Mouse (Mus musculus) skeletal muscle tissue, adult 2 months (tissue): Measurements from ENCODE around the gene Mapk1ip1l.
A peak's percentile ranks its signal among the peaks of the same experiment; 100 is the strongest.
"Not testable (repeated sequence)": the region's sequence is repeated elsewhere in the genome, so short reads cannot be mapped to it uniquely, and the experiment has no call there.

ENCODE experiments used
- DNase-seq: peaks from one replicate; pipeline ENCODE4 v3.0.0-alpha.2; 2012; ENCODE audit warnings: low read depth, low spot score

The Mapk1ip1l gene

GRCm38 (mm10) chr14:47304814-47305405, 6.8 kb downstream of the Mapk1ip1l start:
- DNase-seq, result no peak

- no peak for DNase-seq
Measured at GRCm38 (mm10) chr14:47305933-47306332, 7.9 kb downstream of the Mapk1ip1l start.

GRCm38 (mm10) chr14:47307669-47308068, 9.6 kb downstream of the Mapk1ip1l start:
- DNase-seq, result no peak

- DNase-seq, result no peak
Measured at GRCm38 (mm10) chr14:47309061-47309460, 11.0 kb downstream of the Mapk1ip1l start.

GRCm38 (mm10) chr14:47310342-47311181, 12.5 kb downstream of the Mapk1ip1l start:
- no peak for DNase-seq

- DNase-seq, result no peak
Measured at GRCm38 (mm10) chr14:47319362-47319761, 21.3 kb downstream of the Mapk1ip1l start.

- DNase-seq, result not testable (repeated sequence)
Measured at GRCm38 (mm10) chr14:47321581-47321980, 23.5 kb downstream of the Mapk1ip1l start.

GRCm38 (mm10) chr14:47325965-47326761, 28.1 kb downstream of the Mapk1ip1l start:
- no peak for DNase-seq

GRCm38 (mm10) chr14:47327347-47327746, 29.3 kb downstream of the Mapk1ip1l start:
- no peak for DNase-seq

GRCm38 (mm10) chr14:47331920-47332319, 33.9 kb downstream of the Mapk1ip1l start:
- no peak for DNase-seq

GRCm38 (mm10) chr14:47334819-47335218, 36.8 kb downstream of the Mapk1ip1l start:
- DNase-seq, result peak; percentile 28

GRCm38 (mm10) chr14:47335300-47335699, 37.2 kb downstream of the Mapk1ip1l start:
- DNase-seq, result no peak

GRCm38 (mm10) chr14:47340231-47340925, 42.3 kb downstream of the Mapk1ip1l start:
- DNase-seq, result no peak

- DNase-seq, result no peak
Measured at GRCm38 (mm10) chr14:47341811-47342291, 43.8 kb downstream of the Mapk1ip1l start.

GRCm38 (mm10) chr14:47346715-47347114, 48.6 kb downstream of the Mapk1ip1l start:
- no peak for DNase-seq

GRCm38 (mm10) chr14:47350974-47351373, 52.9 kb downstream of the Mapk1ip1l start:
- DNase-seq, result no peak

GRCm38 (mm10) chr14:47352272-47352671, 54.2 kb downstream of the Mapk1ip1l start:
- DNase-seq, result no peak

GRCm38 (mm10) chr14:47353240-47353639, 55.2 kb downstream of the Mapk1ip1l start:
- DNase-seq, result no peak

- no peak for DNase-seq
Measured at GRCm38 (mm10) chr14:47354111-47354577, 56.1 kb downstream of the Mapk1ip1l start.

GRCm38 (mm10) chr14:47354948-47355347, 56.9 kb downstream of the Mapk1ip1l start:
- DNase-seq, result no peak

- DNase-seq, result no peak
Measured at GRCm38 (mm10) chr14:47356622-47357021, 58.6 kb downstream of the Mapk1ip1l start.
